Mouse (Mus musculus) brain, adult 2 months (tissue): ENCODE results near the gene Irak4.

ENCODE experiments used
- DNase-seq: peaks from one replicate; pipeline ENCODE4 v3.0.0; 2011; ENCODE audit warnings: low read depth, low spot score

The Irak4 gene

GRCm38 (mm10) chr15:94543409-94544051 is at the start of gene Irak4, which contains the start of gene Pus7l:
Irak4 (plus strand) TSS chr15:94543643.
Pus7l (minus strand) TSS chr15:94543547.
- DNase-seq: peak; percentile 97

DNA sequence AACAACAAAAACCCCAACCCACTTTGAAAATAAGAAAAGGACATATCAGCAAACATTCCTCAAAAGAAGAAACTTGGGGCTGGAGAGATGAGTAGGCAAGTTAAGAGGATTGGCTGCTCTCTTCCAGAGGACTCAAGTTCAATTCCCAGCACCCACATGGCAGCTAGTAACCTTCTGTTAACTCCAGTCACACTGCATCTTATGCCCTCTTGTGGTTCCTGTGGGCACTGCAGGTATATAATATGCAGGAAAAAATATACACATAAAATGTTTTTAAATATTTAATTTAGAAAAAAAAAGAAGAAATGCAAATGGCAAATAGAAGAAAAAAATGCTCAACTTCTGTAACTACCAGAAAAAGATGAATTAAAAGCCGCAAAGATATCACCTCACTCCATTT is 49.0 kb upstream of the Irak4 start:
- no peak for DNase-seq

- DNase-seq: no peak
These were observed 47.5 kb upstream of the Irak4 start for GRCm38 (mm10) chr15:94495936-94496335.

DNA sequence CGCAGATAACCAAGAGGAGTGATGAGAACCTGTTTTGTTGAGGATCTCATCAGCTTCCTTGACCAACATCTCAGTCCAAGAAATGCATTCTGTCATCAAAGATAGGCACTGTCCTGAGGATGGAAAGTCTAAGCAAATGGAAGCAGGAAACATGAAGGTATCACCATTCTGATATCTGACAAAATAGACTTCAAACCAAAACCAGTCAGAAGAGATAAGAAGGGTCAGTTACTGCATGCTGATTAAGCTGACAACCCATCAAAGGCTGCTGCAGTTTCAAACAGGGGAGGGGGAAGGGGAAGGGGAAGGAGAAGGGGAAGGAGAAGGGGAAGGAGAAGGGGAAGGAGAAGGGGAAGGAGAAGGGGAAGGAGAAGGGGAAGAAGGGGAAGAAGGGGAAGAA is 44.2 kb upstream of the Irak4 start:
- DNase-seq: no peak

GRCm38 (mm10) chr15:94503451-94504215 is 39.8 kb upstream of the Irak4 start:
- no peak for DNase-seq

GRCm38 (mm10) chr15:94517913-94518491 is 25.4 kb upstream of the Irak4 start:
- DNase-seq: no peak

- DNase-seq: peak; percentile 88
These were observed 23.1 kb upstream of the Irak4 start for GRCm38 (mm10) chr15:94520205-94520900.

GRCm38 (mm10) chr15:94520959-94521358 is 22.5 kb upstream of the Irak4 start:
- no peak for DNase-seq

- DNase-seq: no peak
These were observed 20.2 kb upstream of the Irak4 start for GRCm38 (mm10) chr15:94523251-94523650.

DNA sequence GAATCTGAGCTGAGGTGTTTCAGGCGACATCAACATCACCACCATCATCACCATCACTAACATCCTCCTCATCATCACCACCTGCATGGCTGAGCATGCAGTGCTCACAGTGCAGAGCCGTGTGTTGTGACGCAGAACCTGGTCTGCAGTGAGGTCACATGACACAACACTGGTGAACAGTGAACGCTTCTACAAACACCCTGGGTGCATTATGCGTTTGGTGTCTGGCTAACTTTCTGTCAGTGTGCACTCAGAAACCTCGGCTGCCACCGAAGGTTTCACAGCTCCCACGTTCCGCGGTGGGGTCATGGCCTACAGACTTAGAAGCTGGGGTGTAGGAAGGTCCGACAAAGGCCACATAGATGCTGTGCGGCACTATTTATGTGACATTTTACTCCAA is 18.5 kb upstream of the Irak4 start:
- no peak for DNase-seq

- DNase-seq: no peak
These were observed 12.9 kb upstream of the Irak4 start for GRCm38 (mm10) chr15:94530519-94530918.

- DNase-seq: no peak
These were observed 11.1 kb upstream of the Irak4 start for GRCm38 (mm10) chr15:94532306-94532705.

GRCm38 (mm10) chr15:94532956-94533355 is 10.5 kb upstream of the Irak4 start:
- DNase-seq: no peak

GRCm38 (mm10) chr15:94535521-94535920 is 7.9 kb upstream of the Irak4 start:
- no peak for DNase-seq

GRCm38 (mm10) chr15:94539296-94539695 is 4.1 kb upstream of the Irak4 start:
- no peak for DNase-seq

DNA sequence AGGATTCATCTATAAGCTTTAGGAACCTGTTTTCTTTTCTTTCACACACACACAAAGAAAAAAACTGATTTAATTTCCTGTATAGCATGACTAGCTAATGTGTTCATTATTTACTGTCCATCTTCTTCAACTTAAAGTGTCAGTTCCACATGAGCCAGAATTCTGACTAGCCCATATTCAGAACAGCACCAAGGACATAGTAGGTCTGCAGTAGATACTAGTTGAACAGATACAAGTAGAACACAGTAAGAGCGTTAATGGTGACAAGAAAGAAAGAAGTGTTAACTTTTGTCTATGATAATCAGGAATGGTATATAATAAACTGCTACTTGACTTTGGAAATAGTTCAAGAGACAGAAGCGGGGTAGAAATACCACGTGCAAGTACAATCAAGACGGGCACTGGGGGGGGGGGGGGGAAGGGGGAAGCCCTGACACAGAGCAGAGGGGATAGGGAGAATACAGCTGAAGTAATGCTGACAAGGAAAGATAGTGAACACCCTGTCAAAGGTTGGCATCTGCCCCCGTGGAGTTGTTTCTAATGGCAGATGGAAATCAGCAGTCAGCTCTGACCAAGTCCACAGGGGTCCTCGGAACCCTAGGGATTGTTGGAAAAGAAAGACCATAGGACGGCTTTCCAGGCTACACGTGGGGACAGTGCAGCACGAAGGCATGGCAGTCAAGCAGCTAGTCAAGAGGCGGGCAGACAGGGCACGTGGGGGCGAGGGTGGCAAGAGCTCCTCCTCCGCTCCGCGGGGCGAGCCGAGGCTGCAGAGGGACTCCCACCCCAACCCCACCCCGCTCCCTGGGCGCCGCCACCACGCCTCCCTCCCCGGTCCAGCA is 655 bp upstream of the Irak4 start:
- no peak for DNase-seq

- DNase-seq: no peak
These were observed 701 bp downstream of the Irak4 start for GRCm38 (mm10) chr15:94544052-94544636.

DNA sequence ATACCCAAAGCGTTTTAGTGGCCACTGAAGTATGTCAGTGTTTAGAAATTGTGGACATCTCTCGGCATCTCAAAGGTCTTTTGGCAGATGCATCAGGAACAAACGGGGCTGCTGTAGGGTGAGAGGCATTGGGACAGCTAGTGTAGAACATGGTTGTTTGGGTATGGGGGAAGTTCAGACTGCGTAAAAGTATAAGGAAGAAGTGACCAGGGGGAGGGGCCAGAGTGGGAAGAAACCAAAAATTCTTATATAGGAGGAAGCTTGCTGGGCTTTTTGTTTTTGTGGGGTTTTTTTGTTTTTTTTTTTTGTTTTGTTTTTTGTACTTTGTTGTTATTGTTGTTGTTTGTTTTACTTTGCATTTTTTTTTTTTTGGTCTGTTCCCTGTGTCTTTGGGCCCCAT is 1.4 kb downstream of the Irak4 start:
- no peak for DNase-seq

DNA sequence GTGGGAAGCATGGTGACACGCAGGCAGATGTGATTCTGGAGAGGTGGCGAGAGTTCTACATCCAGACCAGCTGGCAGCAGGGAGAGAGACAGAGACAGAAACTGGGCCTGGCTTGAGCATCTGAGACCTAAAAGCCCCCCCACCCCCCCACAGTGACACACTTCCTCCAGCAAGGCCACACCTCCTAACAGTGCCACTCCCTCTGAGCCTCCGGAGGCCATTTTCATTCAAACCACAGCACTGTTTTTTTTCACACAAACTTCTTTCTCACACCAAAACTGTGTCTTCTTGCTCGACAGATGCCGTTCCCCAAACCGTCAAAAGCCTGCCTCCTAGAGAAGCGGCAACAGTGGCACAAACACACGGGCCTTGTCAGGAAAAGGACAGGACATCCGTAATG is 10.1 kb downstream of the Irak4 start:
- DNase-seq: no peak

- peak; percentile 92 for DNase-seq
These were observed 14.0 kb downstream of the Irak4 start for GRCm38 (mm10) chr15:94557442-94557841.
